Mouse (Mus musculus): ENCODE measurements around the gene Zfp52.

Zfp52 gene

DNA sequence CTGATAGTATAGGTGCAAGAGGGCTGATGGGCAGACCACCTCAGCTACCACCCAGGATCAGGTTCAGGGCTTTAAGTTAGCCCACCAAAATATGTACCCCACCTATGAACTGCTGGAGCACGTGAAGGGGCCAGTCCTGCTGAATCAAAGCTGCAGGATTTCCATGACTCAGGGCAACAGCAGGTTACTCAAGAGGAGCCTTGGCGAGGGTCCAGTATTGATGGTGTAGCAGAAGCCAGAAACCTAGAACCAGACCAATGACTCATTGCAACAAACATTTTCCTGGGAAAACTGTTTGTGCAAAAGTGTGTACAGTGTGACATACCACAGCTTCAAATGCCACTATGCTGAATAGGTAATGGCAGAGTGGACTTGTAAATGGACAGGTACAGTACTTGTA is 22.5 kb downstream of the Zfp52 start:
- DNase-seq (ENCODE audit: low read depth in 1 of 2, low spot score in 2 of 2): no peak

GRCm38 (mm10) chr17:21566220-21566619 is 30.9 kb downstream of the Zfp52 start:
- DNase-seq (ENCODE audit: low read depth in 1 of 2, low spot score in 2 of 2): peak; percentile 12 to 16

DNA sequence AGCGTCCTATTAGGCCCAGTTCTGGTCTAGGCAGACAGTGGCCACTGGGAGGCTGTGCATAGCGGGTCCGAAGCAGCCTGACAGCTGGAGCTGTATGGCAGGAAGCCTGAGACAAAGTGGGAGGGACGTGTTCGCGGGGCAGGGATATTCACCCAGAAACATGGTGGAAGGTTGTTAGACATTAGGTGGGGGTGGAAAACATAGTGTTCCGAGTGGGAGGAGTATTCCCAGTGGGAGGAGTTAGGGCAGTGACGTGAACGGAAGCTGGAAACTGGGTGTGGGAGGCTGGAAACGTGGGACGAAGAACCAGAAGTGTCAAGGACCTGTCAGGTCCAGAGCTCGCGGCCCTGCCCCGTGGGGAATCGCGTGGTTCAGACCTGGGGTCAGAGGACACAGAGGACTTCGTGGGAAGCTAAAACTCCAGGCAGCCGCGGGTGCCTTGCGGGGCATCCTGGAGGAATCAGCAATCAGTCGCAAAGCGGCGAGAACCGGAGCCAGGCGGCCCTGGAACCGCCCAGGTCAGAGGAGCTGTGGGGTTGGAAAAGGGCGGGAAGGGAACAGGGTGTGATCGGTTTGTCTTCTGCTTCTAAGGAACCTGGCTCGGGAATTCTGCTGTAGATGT is 31.5 kb downstream of the Zfp52 start, which contains the start of gene Zfp948:
TSS of gene Zfp948 (plus strand) at position 281 of the 622 bp plus-strand sequence.
- peak; percentile 7 to 14 for DNase-seq (ENCODE audit: low read depth in 1 of 2, low spot score in 2 of 2)

GRCm38 (mm10) chr17:21567696-21568095 is 32.4 kb downstream of the Zfp52 start:
- no peak for DNase-seq (ENCODE audit: low read depth in 1 of 2, low spot score in 2 of 2)

DNA sequence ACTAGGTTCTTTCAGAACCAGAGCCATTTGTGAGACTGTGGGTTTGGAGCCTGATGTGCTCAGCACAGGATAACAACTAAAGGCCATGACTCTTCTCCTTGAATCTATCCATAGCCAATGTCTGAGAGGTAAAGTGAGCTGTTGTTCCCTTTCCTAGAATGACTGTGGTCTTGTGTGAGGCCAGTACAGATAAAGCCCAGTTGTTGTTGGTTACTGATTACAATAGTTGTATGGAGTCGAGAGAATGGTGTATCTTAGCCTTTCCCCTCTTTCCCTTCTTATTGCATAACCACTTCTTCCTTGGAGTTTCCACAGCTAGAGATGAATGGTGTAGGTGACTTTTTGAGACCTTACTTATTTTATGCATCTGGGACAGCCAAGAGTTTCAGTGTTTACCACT is 43.7 kb downstream of the Zfp52 start:
- DNase-seq (ENCODE audit: low read depth in 1 of 2, low spot score in 2 of 2): no peak

GRCm38 (mm10) chr17:21579493-21580175 is 44.3 kb downstream of the Zfp52 start:
- DNase-seq (ENCODE audit: low read depth in 1 of 2, low spot score in 2 of 2): peak in 1 of 2 experiments; percentile 3

DNA sequence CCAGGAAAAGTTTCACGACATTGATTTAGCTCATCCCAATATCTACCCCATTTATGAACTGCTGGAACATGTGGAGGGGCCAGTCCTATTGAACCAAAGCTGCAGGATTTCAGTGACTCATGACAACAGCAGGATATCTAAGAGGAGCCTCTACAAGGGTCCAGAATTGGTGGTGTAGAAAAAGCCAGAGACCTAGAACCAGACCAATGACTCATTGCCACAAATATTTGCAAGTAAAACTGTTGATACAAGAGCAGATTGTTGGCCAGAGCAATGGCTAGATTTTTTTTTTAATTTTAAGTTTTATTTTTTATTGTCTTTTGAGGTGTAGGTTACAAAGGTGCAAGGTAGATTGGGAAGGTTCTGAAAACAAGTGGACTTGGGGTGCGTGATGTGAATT is 50.2 kb downstream of the Zfp52 start:
- no peak for DNase-seq (ENCODE audit: low read depth in 1 of 2, low spot score in 2 of 2)
